Mouse (Mus musculus): ENCODE results near the gene Alpi. TPM values are rescaled to one million over a fixed set of nuclear protein-coding genes. Genes with fewer than 3 reads are reported as not detected.

Alpi gene
- not detected in 2 replicates for polyA plus RNA-seq (2012; rRNA removed)

DNA sequence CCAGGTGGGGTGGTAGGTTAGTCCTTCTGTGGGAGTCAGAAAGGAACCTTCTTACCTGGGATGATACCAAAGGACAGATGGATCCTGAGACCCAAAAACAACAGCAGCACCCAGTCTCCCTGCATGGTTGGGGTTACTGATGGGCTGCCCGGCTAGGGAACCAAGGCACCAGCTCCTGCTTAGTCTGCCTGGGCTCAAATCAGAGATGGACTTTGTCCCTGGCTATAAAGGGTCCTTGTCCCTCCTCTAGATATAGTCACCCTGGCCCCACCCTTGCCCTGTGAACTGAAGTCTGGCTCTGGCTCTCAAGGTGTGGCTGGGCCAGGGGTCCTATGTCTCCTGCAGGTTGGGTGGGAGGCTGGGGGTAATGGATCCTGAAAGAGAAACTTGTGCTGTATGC lies at the start of gene Alpi:
TSS of gene Alpi (minus strand) at position 196 of the 400 bp plus-strand sequence.

DNA sequence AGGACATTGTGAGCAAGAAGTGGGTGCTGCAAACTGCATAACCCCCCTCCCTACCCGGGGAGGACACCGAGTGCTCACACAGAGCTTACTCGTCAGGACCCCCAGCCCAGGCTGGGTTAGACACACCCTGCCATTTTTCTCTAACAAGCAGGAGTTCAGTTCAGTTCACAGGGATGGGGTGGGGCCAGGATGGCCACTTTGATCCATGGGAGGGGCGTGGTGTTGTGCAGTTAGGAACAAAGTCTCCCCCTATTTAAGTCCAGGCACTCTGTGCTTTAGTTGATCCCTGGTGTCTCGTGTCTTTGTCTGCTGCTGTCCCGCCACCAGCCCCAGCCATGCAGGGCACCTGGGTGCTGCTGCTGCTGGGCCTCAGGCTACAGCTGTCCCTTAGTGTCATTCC lies 23.3 kb upstream of the Alpi start, which contains the start of gene Akp3:
TSS of gene Akp3 (plus strand) at position 301 of the 400 bp plus-strand sequence.

DNA sequence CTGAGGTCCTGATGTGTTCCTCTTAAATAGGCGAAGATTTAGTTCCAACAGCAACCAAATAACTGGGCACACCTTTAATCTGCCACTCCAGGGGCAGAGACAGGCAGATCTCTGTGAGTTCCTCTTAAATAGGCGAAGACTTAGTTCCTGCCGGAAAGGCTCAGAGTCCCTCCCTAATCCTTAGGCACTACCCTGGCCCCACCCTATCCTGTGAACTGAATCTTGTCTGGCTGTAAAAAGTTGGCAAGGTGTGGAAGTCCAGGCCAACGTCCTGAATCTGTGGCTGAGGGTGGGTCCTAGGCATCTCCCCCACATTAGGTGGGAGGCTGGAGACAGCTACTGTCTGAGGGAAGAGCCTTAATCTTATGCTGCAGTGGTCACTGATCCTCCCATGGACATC lies 11.6 kb downstream of the Alpi start, which contains the start of gene Alppl2:
TSS of gene Alppl2 (minus strand) at position 101 of the 400 bp plus-strand sequence.

Other genes with a start within 250 kb of the Alpi start
- not detected in 2 replicates for gene Alppl2, start 11.7 kb downstream of the Alpi start, polyA plus RNA-seq (2012; rRNA removed)
- gene Akp3, start 23.4 kb upstream of the Alpi start, polyA plus RNA-seq (2012; rRNA removed), result not detected in 2 replicates
- 0.03 TPM in 1 of 2 replicates, not detected in the other for gene Ecel1, start 54.9 kb upstream of the Alpi start, polyA plus RNA-seq (2012; rRNA removed)
- gene Prss56, start 81.7 kb upstream of the Alpi start, polyA plus RNA-seq (2012; rRNA removed), result not detected in 2 replicates
- gene Chrnd, start 89.0 kb upstream of the Alpi start, polyA plus RNA-seq (2012; rRNA removed), result 0.01 and 0.21 TPM in 2 replicates
- 0.88 TPM in 1 of 2 replicates, not detected in the other for gene Chrng, start 103.1 kb upstream of the Alpi start, polyA plus RNA-seq (2012; rRNA removed)
- 35.8 and 38.3 TPM in 2 replicates for gene Eif4e2, start 112.3 kb upstream of the Alpi start, polyA plus RNA-seq (2012; rRNA removed)
- gene Efhd1, start 162.8 kb upstream of the Alpi start, polyA plus RNA-seq (2012; rRNA removed), result not detected in 2 replicates
- gene Gigyf2, start 225.4 kb upstream of the Alpi start, polyA plus RNA-seq (2012; rRNA removed), result 18.5 and 19.0 TPM in 2 replicates